Comparison of ENCODE assay signal across 9 mouse cellular contexts in the genomic region with DNA sequence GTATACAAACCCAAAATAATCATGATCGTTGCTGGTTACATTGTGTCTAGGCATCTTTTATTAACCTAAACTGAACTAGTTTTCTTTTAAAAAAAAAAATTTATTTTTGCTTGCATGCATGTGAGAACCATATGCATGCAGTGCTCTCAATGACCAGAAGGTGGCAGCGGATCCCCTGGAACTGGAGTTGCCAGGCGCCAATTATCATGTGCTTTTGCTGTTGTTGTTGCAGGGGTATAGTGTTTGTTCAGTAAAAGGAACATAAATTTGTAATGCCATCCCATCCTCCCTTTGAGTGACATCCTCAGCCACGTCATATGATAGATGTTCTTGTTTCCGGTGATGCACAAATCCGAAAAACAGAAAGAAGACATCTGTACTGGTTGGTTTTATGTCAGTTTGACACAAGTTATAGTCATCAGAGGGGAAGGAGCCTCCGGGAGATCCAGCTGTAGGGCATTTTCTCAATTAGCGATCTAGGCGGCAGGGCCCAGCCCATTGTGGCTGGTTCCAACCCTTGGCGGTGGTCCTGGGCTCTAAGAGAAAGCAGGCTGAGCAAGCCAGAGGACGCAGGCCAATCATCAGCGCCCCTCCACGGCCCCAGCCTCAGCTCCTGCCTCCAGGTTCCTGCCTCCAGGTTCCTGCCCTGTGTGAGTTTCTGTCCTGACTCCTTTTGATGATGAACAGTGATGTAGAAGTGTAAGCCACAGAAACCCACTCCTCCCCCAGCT. TPM values are rescaled to one million over a fixed set of nuclear protein-coding genes. Genes with fewer than 3 reads are reported as not detected.
A peak's percentile ranks its signal among the peaks of the same experiment; 100 is the strongest.
DNase-seq lines count a peak whose midpoint lies in the region; ATAC-seq lines count a peak whose summit lies in the region.
"Had no signal": no experiment of that assay in that cellular context is flagged by ENCODE, and none has a peak within 500 bp of the region (broad histone marks: within the 10 kb centered on the region; RNA-seq: fewer than 3 reads in every experiment).

No protein-coding gene starts in this region.

- H3K9me3 ChIP-seq in heart, embryonic 10.5 days, result no peaks in the 10 kb centered on the region
- H3K9me3 ChIP-seq in midbrain, embryonic 14.5 days (ENCODE audit: control insufficient read depth, low read length), result no peaks in the 10 kb centered on the region
- H3K9me3 ChIP-seq: liver, embryonic 15.5 days had no signal

- no peak overlapping the region for H3K27ac ChIP-seq in heart, embryonic 10.5 days
- no peak overlapping the region for H3K27ac ChIP-seq in midbrain, embryonic 14.5 days (replicated peaks; ENCODE audit: low read depth, low read length)
- H3K27ac ChIP-seq: liver, embryonic 15.5 days had no signal

- peak; percentile 76 for DNase-seq in cerebellum, adult 11 months
- DNase-seq in adrenal gland, adult 8-10 months, result peak; percentile 41
- DNase-seq in embryo, embryonic 11 days, result peak; percentile 82
- peak; percentile 85 for DNase-seq in heart, embryonic 10.5 days (ENCODE audit: low spot score)
- DNase-seq in layer of hippocampus, postnatal 36 days, result peak; percentile 71 to 73
- DNase-seq in midbrain, embryonic 14.5 days, result peak; percentile 92
- DNase-seq in spleen, postnatal 4 days (ENCODE audit: low spot score in 2 of 2), result peak; percentile 74 to 88

- peaks cover 7% of the 10 kb centered on the region; the same call in 1 of the 2 replicates for H3K4me1 ChIP-seq in heart, embryonic 10.5 days
- no peaks in the 10 kb centered on the region for H3K4me1 ChIP-seq in midbrain, embryonic 14.5 days (ENCODE audit: control insufficient read depth, insufficient read depth, low read length)

- H3K9ac ChIP-seq in midbrain, embryonic 14.5 days (replicated peaks; ENCODE audit: low read length), result no peak overlapping the region
- H3K9ac ChIP-seq: liver, embryonic 15.5 days had no signal

- no peak overlapping the region for H3K4me2 ChIP-seq in midbrain, embryonic 14.5 days (ENCODE audit: low read length)
- H3K4me2 ChIP-seq: liver, embryonic 15.5 days had no signal

- peaks cover 62% of the 10 kb centered on the region for H3K27me3 ChIP-seq in heart, embryonic 10.5 days (ENCODE audit: insufficient read depth, poor library complexity, severe bottlenecking)
- H3K27me3 ChIP-seq in midbrain, embryonic 14.5 days (ENCODE audit: control insufficient read depth, insufficient read depth, low read length), result peaks cover 42% of the 10 kb centered on the region

- no peak overlapping the region for H3K4me3 ChIP-seq in heart, embryonic 10.5 days
- H3K4me3 ChIP-seq in midbrain, embryonic 14.5 days (replicated peaks; ENCODE audit: low read depth, low read length), result no peak overlapping the region
- H3K4me3 ChIP-seq: liver, embryonic 15.5 days had no signal

- ATAC-seq in cerebellum, adult (ENCODE audit: insufficient number of reproducible peaks, low FRiP score, low TSS enrichment), result no peak
- ATAC-seq in midbrain, embryonic 14.5 days (ENCODE audit: low FRiP score, low TSS enrichment), result no peak

- 52% methylated on average over 13 of the region's 13 CpGs for WGBS in heart, embryonic 10.5 days
- WGBS in midbrain, embryonic 14.5 days, result 51% methylated on average over 13 of the region's 13 CpGs

- no peaks in the 10 kb centered on the region for H3K36me3 ChIP-seq in heart, embryonic 10.5 days
- H3K36me3 ChIP-seq in midbrain, embryonic 14.5 days (ENCODE audit: control insufficient read depth, insufficient read depth, low read length), result no peaks in the 10 kb centered on the region
- H3K36me3 ChIP-seq: liver, embryonic 15.5 days had no signal

RNA-seq across cellular contexts. Expression of gene Foxo1, which starts 5.5 kb away (rescaled TPM):
- total RNA-seq in adrenal gland, adult 8-10 months (2022), result 10 to 100 TPM; 21.2 to 23.6 (median 22.5) TPM
- 4.8 and 5.3 TPM in 2 replicates for polyA plus RNA-seq in heart, embryonic 10.5 days (2016; fragmentation: Nextera tagmentation; extraction: Ambion mirVana)
- total RNA-seq in layer of hippocampus, postnatal 36 days (2021), result 10 to 100 TPM; 21.7 to 24.2 TPM
- 3.3 and 4.3 TPM in 2 replicates for polyA plus RNA-seq in midbrain, embryonic 14.5 days (2014; fragmentation: Nextera tagmentation; extraction: Ambion mirVana)

Comparison
In these comparisons a context has a peak if more than half of its experiments do, and no peak if none do; other contexts are left out.
1. DNase-seq: peak in every context shown above with its lines; median percentile 92 in midbrain, embryonic 14.5 days; 85 in heart, embryonic 10.5 days; 82 in embryo, embryonic 11 days; 81 in spleen, postnatal 4 days; 76 in cerebellum, adult 11 months; 72 in layer of hippocampus, postnatal 36 days; 41 in adrenal gland, adult 8-10 months.